Mouse (Mus musculus): ENCODE measurements around the gene Clk3. TPM values are rescaled to one million over a fixed set of nuclear protein-coding genes. Genes with fewer than 3 reads are reported as not detected.
A peak's percentile ranks its signal among the peaks of the same experiment; 100 is the strongest.

Clk3 gene
- polyA plus RNA-seq (2016; fragmentation: Nextera tagmentation; extraction: Ambion mirVana), result 79.6 and 83.3 TPM in 2 replicates

GRCm38 (mm10) chr9:57765364-57766351 is at the start of gene Clk3:
Gene Clk3, minus strand, starts transcription at chr9:57765860.
- under 1% methylated on average over 93 of the region's 93 CpGs for WGBS
- peaks cover 38% of the 10 kb centered on the region for H3K4me1 ChIP-seq (replicated peaks)
- ATAC-seq (ENCODE audit: insufficient number of reproducible peaks, insufficient read depth, low FRiP score, low TSS enrichment, low read depth), result peak; percentile 45
- peak within 1 kb of the TSS; percentile 97 for H3K4me2 ChIP-seq
- H3K27ac ChIP-seq, result peak within 1 kb of the TSS; percentile 98
- H3K27me3 ChIP-seq, result no peaks in the 10 kb centered on the region
- H3K36me3 ChIP-seq, result peaks cover 14% of the 10 kb centered on the region
- H3K4me3 ChIP-seq (replicated peaks), result peak within 1 kb of the TSS; percentile 89
- peak within 1 kb of the TSS; percentile 95 for H3K9ac ChIP-seq (replicated peaks)
- H3K9me3 ChIP-seq, result no peaks in the 10 kb centered on the region

- 6% methylated on average over 3 of the region's 3 CpGs for WGBS
- H3K27me3 ChIP-seq, result no peaks in the 10 kb centered on the region
- H3K4me2 ChIP-seq, result no peak overlapping the region; the same call in 1 of the 2 replicates
- H3K27ac ChIP-seq, result 0 out of 2 replicates have a peak overlapping the region, but pooled peaks have one; percentile 54
- no peak for ATAC-seq (ENCODE audit: insufficient number of reproducible peaks, insufficient read depth, low FRiP score, low TSS enrichment, low read depth)
- peaks cover 90% of the 10 kb centered on the region for H3K4me1 ChIP-seq (replicated peaks)
- no peak overlapping the region for H3K9ac ChIP-seq (replicated peaks)
- no peak overlapping the region for H3K4me3 ChIP-seq (replicated peaks)
- H3K9me3 ChIP-seq, result no peaks in the 10 kb centered on the region
- no peaks in the 10 kb centered on the region for H3K36me3 ChIP-seq
Measured at GRCm38 (mm10) chr9:57814866-57815265, 49.2 kb upstream of the Clk3 start.

GRCm38 (mm10) chr9:57814014-57814413 is 48.4 kb upstream of the Clk3 start:
- Histone ChIP-seq H3K27ac (no peak overlapping the region; the same call in 1 of the 2 replicates), H3K9ac (replicated peaks) (no peak overlapping the region), H3K4me2 (no peak overlapping the region), H3K4me3 (replicated peaks) (no peak overlapping the region), H3K4me1 (replicated peaks) (peaks cover 95% of the 10 kb centered on the region), H3K9me3 (no peaks in the 10 kb centered on the region), H3K27me3 (no peaks in the 10 kb centered on the region), H3K36me3 (no peaks in the 10 kb centered on the region)
- no peak for ATAC-seq (ENCODE audit: insufficient number of reproducible peaks, insufficient read depth, low FRiP score, low TSS enrichment, low read depth)
- 13% methylated on average over 1 of the region's 1 CpGs for WGBS

GRCm38 (mm10) chr9:57811793-57812733 is 46.4 kb upstream of the Clk3 start:
- no peak overlapping the region for H3K4me3 ChIP-seq (replicated peaks)
- peak overlapping the region; percentile 29 for H3K4me2 ChIP-seq
- no peak for ATAC-seq (ENCODE audit: insufficient number of reproducible peaks, insufficient read depth, low FRiP score, low TSS enrichment, low read depth)
- no peak overlapping the region for H3K9ac ChIP-seq (replicated peaks)
- H3K9me3 ChIP-seq, result no peaks in the 10 kb centered on the region
- H3K27me3 ChIP-seq, result no peaks in the 10 kb centered on the region
- peaks cover 97% of the 10 kb centered on the region for H3K4me1 ChIP-seq (replicated peaks)
- WGBS, result 16% methylated on average over 8 of the region's 8 CpGs
- no peaks in the 10 kb centered on the region for H3K36me3 ChIP-seq
- peak overlapping the region; percentile 35; the same call in 1 of the 2 replicates for H3K27ac ChIP-seq

- WGBS, result 84% methylated on average over 3 of the region's 3 CpGs
- Histone ChIP-seq H3K4me1 (replicated peaks) (peaks cover 97% of the 10 kb centered on the region), H3K9ac (replicated peaks) (no peak overlapping the region), H3K4me3 (replicated peaks) (no peak overlapping the region), H3K4me2 (no peak overlapping the region), H3K27ac (no peak overlapping the region), H3K36me3 (no peaks in the 10 kb centered on the region), H3K27me3 (0 out of 2 replicates have a peak, but pooled peaks cover 3% of the 10 kb centered on the region), H3K9me3 (no peaks in the 10 kb centered on the region)
- ATAC-seq (ENCODE audit: insufficient number of reproducible peaks, insufficient read depth, low FRiP score, low TSS enrichment, low read depth), result no peak
Measured at GRCm38 (mm10) chr9:57810691-57811090, 45.0 kb upstream of the Clk3 start.

- H3K27me3 ChIP-seq, result peaks cover 3% of the 10 kb centered on the region; the same call in 1 of the 2 replicates
- ATAC-seq (ENCODE audit: insufficient number of reproducible peaks, insufficient read depth, low FRiP score, low TSS enrichment, low read depth), result no peak
- no peak overlapping the region for H3K4me3 ChIP-seq (replicated peaks)
- no peaks in the 10 kb centered on the region for H3K36me3 ChIP-seq
- H3K4me1 ChIP-seq (replicated peaks), result peaks cover 88% of the 10 kb centered on the region
- H3K27ac ChIP-seq, result peak overlapping the region; percentile 56; the same call in 1 of the 2 replicates
- H3K9ac ChIP-seq (replicated peaks), result 0 out of 2 replicates have a peak overlapping the region, but pooled peaks have one; percentile 8
- peak overlapping the region; percentile 15; the same call in 1 of the 2 replicates for H3K4me2 ChIP-seq
- no peaks in the 10 kb centered on the region for H3K9me3 ChIP-seq
- WGBS, result 23% methylated on average over 5 of the region's 5 CpGs
Measured at GRCm38 (mm10) chr9:57808771-57809310, 43.2 kb upstream of the Clk3 start.

GRCm38 (mm10) chr9:57807174-57807651 is 41.6 kb upstream of the Clk3 start:
- ATAC-seq (ENCODE audit: insufficient number of reproducible peaks, insufficient read depth, low FRiP score, low TSS enrichment, low read depth), result peak; percentile 60
- 20% methylated on average over 4 of the region's 4 CpGs for WGBS
- H3K4me3 ChIP-seq (replicated peaks), result no peak overlapping the region
- peak overlapping the region; percentile 56; the same call in 1 of the 2 replicates for H3K27ac ChIP-seq
- peak overlapping the region; percentile 13 for H3K4me2 ChIP-seq
- peaks cover 3% of the 10 kb centered on the region; the same call in 1 of the 2 replicates for H3K27me3 ChIP-seq
- no peaks in the 10 kb centered on the region for H3K9me3 ChIP-seq
- no peaks in the 10 kb centered on the region for H3K36me3 ChIP-seq
- H3K9ac ChIP-seq (replicated peaks), result no peak overlapping the region
- peaks cover 82% of the 10 kb centered on the region for H3K4me1 ChIP-seq (replicated peaks)

GRCm38 (mm10) chr9:57806066-57806481 is 40.4 kb upstream of the Clk3 start:
- Histone ChIP-seq H3K36me3 (peaks cover 10% of the 10 kb centered on the region), H3K27me3 (peaks cover 3% of the 10 kb centered on the region; the same call in 1 of the 2 replicates), H3K4me3 (replicated peaks) (no peak overlapping the region), H3K9ac (replicated peaks) (no peak overlapping the region), H3K4me2 (no peak overlapping the region), H3K27ac (no peak overlapping the region), H3K9me3 (no peaks in the 10 kb centered on the region), H3K4me1 (replicated peaks) (peaks cover 71% of the 10 kb centered on the region)
- 54% methylated on average over 1 of the region's 1 CpGs for WGBS
- ATAC-seq (ENCODE audit: insufficient number of reproducible peaks, insufficient read depth, low FRiP score, low TSS enrichment, low read depth), result no peak

- 71% methylated on average over 10 of the region's 10 CpGs for WGBS
- H3K9me3 ChIP-seq, result no peaks in the 10 kb centered on the region
- no peak overlapping the region for H3K4me2 ChIP-seq
- H3K27me3 ChIP-seq, result peaks cover 3% of the 10 kb centered on the region; the same call in 1 of the 2 replicates
- peaks cover 64% of the 10 kb centered on the region for H3K4me1 ChIP-seq (replicated peaks)
- H3K27ac ChIP-seq, result no peak overlapping the region
- no peak for ATAC-seq (ENCODE audit: insufficient number of reproducible peaks, insufficient read depth, low FRiP score, low TSS enrichment, low read depth)
- H3K9ac ChIP-seq (replicated peaks), result no peak overlapping the region
- peaks cover 10% of the 10 kb centered on the region for H3K36me3 ChIP-seq
- no peak overlapping the region for H3K4me3 ChIP-seq (replicated peaks)
Measured at GRCm38 (mm10) chr9:57805087-57805737, 39.6 kb upstream of the Clk3 start.

- H3K36me3 ChIP-seq, result peaks cover 13% of the 10 kb centered on the region
Measured at GRCm38 (mm10) chr9:57803839-57804238, 38.2 kb upstream of the Clk3 start.

More at GRCm38 (mm10) chr9:57803839-57804238, 38.2 kb upstream of the Clk3 start:
- H3K4me2 ChIP-seq, result no peak overlapping the region
- no peak overlapping the region for H3K4me3 ChIP-seq (replicated peaks)
- H3K9me3 ChIP-seq, result no peaks in the 10 kb centered on the region
- peaks cover 3% of the 10 kb centered on the region; the same call in 1 of the 2 replicates for H3K27me3 ChIP-seq
- H3K9ac ChIP-seq (replicated peaks), result 0 out of 2 replicates have a peak overlapping the region, but pooled peaks have one; percentile 27
- ATAC-seq (ENCODE audit: insufficient number of reproducible peaks, insufficient read depth, low FRiP score, low TSS enrichment, low read depth), result no peak
- H3K27ac ChIP-seq, result no peak overlapping the region
- 7% methylated on average over 4 of the region's 4 CpGs for WGBS
- H3K4me1 ChIP-seq (replicated peaks), result peaks cover 58% of the 10 kb centered on the region

Data from limb, embryonic 12.5 days (tissue).